Mouse (Mus musculus) hindbrain, embryonic 12.5 days (tissue): ENCODE results near the gene Sgsm1. TPM values are rescaled to one million over a fixed set of nuclear protein-coding genes. Genes with fewer than 3 reads are reported as not detected.

Experiments used
- ATAC-seq: fragments of 200-750 bp; cut with Nextera tagmentation; 2 replicates; pipeline ENCODE4 v1.8.0; 2017; ENCODE audit warnings: moderate TSS enrichment; ENCODE audit not compliant: low FRiP score
- H3K27ac ChIP-seq: fragments of 300-500 bp; sonication (generic); 2 replicates; pipeline ENCODE4 v1.5.1; 2016; ENCODE audit warnings: mild to moderate bottlenecking
- H3K27me3 ChIP-seq: fragments of 300-500 bp; sonication (generic); 2 replicates; pipeline ENCODE4 v1.6.1; 2016; ENCODE audit warnings: mild to moderate bottlenecking
- H3K36me3 ChIP-seq: fragments of 300-500 bp; sonication (generic); 2 replicates; pipeline ENCODE4 v1.6.1; 2016; ENCODE audit warnings: mild to moderate bottlenecking
- H3K4me1 ChIP-seq: fragments of 300-500 bp; sonication (generic); 2 replicates; pipeline ENCODE4 v1.6.1; 2016
- H3K4me2 ChIP-seq: fragments of 300-500 bp; sonication (generic); replicated peaks from 2 replicates; pipeline ENCODE4 v1.6.1; 2016; ENCODE audit warnings: mild to moderate bottlenecking
- H3K4me3 ChIP-seq: fragments of 300-500 bp; sonication (generic); 2 replicates; pipeline ENCODE4 v1.5.1; 2016; ENCODE audit warnings: mild to moderate bottlenecking
- H3K9ac ChIP-seq: fragments of 300-500 bp; sonication (generic); 2 replicates; pipeline ENCODE4 v1.6.1; 2016; ENCODE audit warnings: mild to moderate bottlenecking, moderate library complexity
- H3K9me3 ChIP-seq: fragments of 300-500 bp; sonication (generic); replicated peaks from 2 replicates; pipeline ENCODE4 v1.6.1; 2016; ENCODE audit warnings: mild to moderate bottlenecking
- WGBS: fragments of 180-500 bp; shearing (Covaris S2); methylation state at CpG from one replicate; pipeline ENCODE4 v1.1.7; 2016; 5-methylcytosine and 5-hydroxymethylcytosine counted together
- polyA plus RNA-seq: library from polyadenylated mRNA; unstranded; fragments of >200 nt; fragmentation: Nextera tagmentation; extraction: Ambion mirVana; gene quantifications from 2 replicates; pipeline ENCODE4 v1.2.1, GENCODE M21; 2016

Gene Sgsm1
- polyA plus RNA-seq, 1 experiment from 2014 or later = 11.6 TPM

- Histone ChIP-seq H3K27me3 (peaks cover 12% of the 10 kb centered on the region), H3K4me1 (peaks cover 18% of the 10 kb centered on the region), H3K9me3 (no peaks in the 10 kb centered on the region), H3K4me3 (peak within 1 kb of the TSS; percentile 54), H3K9ac (peak within 1 kb of the TSS; percentile 67), H3K36me3 (no peaks in the 10 kb centered on the region), H3K27ac (no peak within 1 kb of the TSS), H3K4me2 (peak within 1 kb of the TSS; percentile 96)
- 10% methylated on average over 48 of the region's 62 CpGs for WGBS
- ATAC-seq = peak; percentile 32; the same call in 1 of the 2 replicates
These were observed 89.3 kb downstream of the Sgsm1 start, which contains the start of gene 2900026A02Rik for GRCm38 (mm10) chr5:113221147-113221865. Gene 2900026A02Rik, minus strand, starts transcription at chr5:113221236.

GRCm38 (mm10) chr5:113220383-113221146 is 90.0 kb downstream of the Sgsm1 start:
- peak; percentile 46 for ATAC-seq
- Histone ChIP-seq H3K4me1 (peaks cover 11% of the 10 kb centered on the region), H3K36me3 (no peaks in the 10 kb centered on the region), H3K9me3 (no peaks in the 10 kb centered on the region), H3K27me3 (peaks cover 12% of the 10 kb centered on the region), H3K4me2 (peak overlapping the region; percentile 96), H3K27ac (no peak overlapping the region), H3K4me3 (peak overlapping the region; percentile 54), H3K9ac (peak overlapping the region; percentile 67)
- WGBS = 1% methylated on average over 62 of the region's 64 CpGs

- Histone ChIP-seq H3K27ac (no peak overlapping the region), H3K4me2 (peak overlapping the region; percentile 96; the same call in 1 of the 2 replicates), H3K9me3 (no peaks in the 10 kb centered on the region), H3K27me3 (peaks cover 12% of the 10 kb centered on the region), H3K9ac (no peak overlapping the region), H3K4me3 (0 out of 2 replicates have a peak overlapping the region, but pooled peaks have one; percentile 54), H3K36me3 (no peaks in the 10 kb centered on the region), H3K4me1 (peaks cover 7% of the 10 kb centered on the region; the same call in 1 of the 2 replicates)
- ATAC-seq = no peak
- WGBS = 54% methylated on average over 7 of the region's 7 CpGs
These were observed 90.7 kb downstream of the Sgsm1 start for GRCm38 (mm10) chr5:113219876-113220275.

- Histone ChIP-seq H3K27me3 (peaks cover 12% of the 10 kb centered on the region), H3K36me3 (no peaks in the 10 kb centered on the region), H3K4me2 (no peak overlapping the region), H3K9ac (no peak overlapping the region), H3K4me1 (peaks cover 7% of the 10 kb centered on the region; the same call in 1 of the 2 replicates), H3K9me3 (no peaks in the 10 kb centered on the region), H3K4me3 (no peak overlapping the region), H3K27ac (no peak overlapping the region)
- 82% methylated on average over 6 of the region's 6 CpGs for WGBS
- ATAC-seq = no peak
These were observed 91.1 kb downstream of the Sgsm1 start for GRCm38 (mm10) chr5:113219450-113219849.

GRCm38 (mm10) chr5:113218617-113219235 is 91.9 kb downstream of the Sgsm1 start:
- Histone ChIP-seq H3K27me3 (peaks cover 12% of the 10 kb centered on the region), H3K9ac (no peak overlapping the region), H3K9me3 (no peaks in the 10 kb centered on the region), H3K4me3 (no peak overlapping the region), H3K27ac (no peak overlapping the region), H3K36me3 (no peaks in the 10 kb centered on the region), H3K4me1 (peaks cover 7% of the 10 kb centered on the region; the same call in 1 of the 2 replicates), H3K4me2 (no peak overlapping the region)
- 81% methylated on average over 17 of the region's 17 CpGs for WGBS
- ATAC-seq = no peak

GRCm38 (mm10) chr5:113217076-113217475 is 93.5 kb downstream of the Sgsm1 start:
- 78% methylated on average over 12 of the region's 12 CpGs for WGBS
- Histone ChIP-seq H3K4me1 (peaks cover 7% of the 10 kb centered on the region; the same call in 1 of the 2 replicates), H3K9me3 (no peaks in the 10 kb centered on the region), H3K27ac (no peak overlapping the region), H3K9ac (no peak overlapping the region), H3K4me2 (no peak overlapping the region), H3K4me3 (no peak overlapping the region), H3K27me3 (peaks cover 12% of the 10 kb centered on the region), H3K36me3 (no peaks in the 10 kb centered on the region)
- no peak for ATAC-seq

GRCm38 (mm10) chr5:113216328-113216960 is 94.1 kb downstream of the Sgsm1 start:
- no peak for ATAC-seq
- H3K4me3 ChIP-seq = no peak overlapping the region
- 75% methylated on average over 14 of the region's 14 CpGs for WGBS
- H3K27me3 ChIP-seq = peaks cover 12% of the 10 kb centered on the region
- H3K9me3 ChIP-seq = no peaks in the 10 kb centered on the region
- H3K4me1 ChIP-seq = peaks cover 7% of the 10 kb centered on the region; the same call in 1 of the 2 replicates
- H3K27ac ChIP-seq = no peak overlapping the region
- H3K9ac ChIP-seq = no peak overlapping the region
- H3K36me3 ChIP-seq = no peaks in the 10 kb centered on the region
- no peak overlapping the region for H3K4me2 ChIP-seq

GRCm38 (mm10) chr5:113215610-113216011 is 95.0 kb downstream of the Sgsm1 start:
- Histone ChIP-seq H3K9me3 (no peaks in the 10 kb centered on the region), H3K4me3 (no peak overlapping the region), H3K36me3 (no peaks in the 10 kb centered on the region), H3K27me3 (peaks cover 10% of the 10 kb centered on the region), H3K4me2 (no peak overlapping the region), H3K9ac (no peak overlapping the region), H3K4me1 (peaks cover 3% of the 10 kb centered on the region; the same call in 1 of the 2 replicates), H3K27ac (no peak overlapping the region)
- no peak for ATAC-seq
- WGBS = 82% methylated on average over 9 of the region's 9 CpGs

GRCm38 (mm10) chr5:113214455-113214854 is 96.1 kb downstream of the Sgsm1 start:
- no peaks in the 10 kb centered on the region for H3K27me3 ChIP-seq
- H3K9me3 ChIP-seq = no peaks in the 10 kb centered on the region
- H3K9ac ChIP-seq = no peak overlapping the region
- no peak overlapping the region for H3K27ac ChIP-seq
- no peak overlapping the region for H3K4me2 ChIP-seq
- H3K4me1 ChIP-seq = peaks cover 2% of the 10 kb centered on the region
- H3K4me3 ChIP-seq = no peak overlapping the region
- 61% methylated on average over 11 of the region's 11 CpGs for WGBS
- no peak for ATAC-seq
- no peaks in the 10 kb centered on the region for H3K36me3 ChIP-seq

GRCm38 (mm10) chr5:113214041-113214440 is 96.5 kb downstream of the Sgsm1 start:
- H3K4me1 ChIP-seq = peaks cover 6% of the 10 kb centered on the region
- no peaks in the 10 kb centered on the region for H3K27me3 ChIP-seq
- no peak overlapping the region for H3K27ac ChIP-seq
- no peak overlapping the region for H3K4me3 ChIP-seq
- ATAC-seq = no peak
- no peaks in the 10 kb centered on the region for H3K9me3 ChIP-seq
- WGBS = 88% methylated on average over 8 of the region's 8 CpGs
- H3K4me2 ChIP-seq = no peak overlapping the region
- H3K9ac ChIP-seq = no peak overlapping the region
- no peaks in the 10 kb centered on the region for H3K36me3 ChIP-seq

- WGBS = 83% methylated on average over 10 of the region's 10 CpGs
- no peaks in the 10 kb centered on the region for H3K9me3 ChIP-seq
- no peaks in the 10 kb centered on the region for H3K27me3 ChIP-seq
- no peak for ATAC-seq
- H3K27ac ChIP-seq = no peak overlapping the region
- H3K4me3 ChIP-seq = no peak overlapping the region
- H3K4me2 ChIP-seq = no peak overlapping the region
- peaks cover 12% of the 10 kb centered on the region for H3K4me1 ChIP-seq
- no peak overlapping the region for H3K9ac ChIP-seq
- no peaks in the 10 kb centered on the region for H3K36me3 ChIP-seq
These were observed 98.3 kb downstream of the Sgsm1 start for GRCm38 (mm10) chr5:113212156-113212835.
